9 mouse cellular contexts compared by ENCODE assay signal in the genomic region with DNA sequence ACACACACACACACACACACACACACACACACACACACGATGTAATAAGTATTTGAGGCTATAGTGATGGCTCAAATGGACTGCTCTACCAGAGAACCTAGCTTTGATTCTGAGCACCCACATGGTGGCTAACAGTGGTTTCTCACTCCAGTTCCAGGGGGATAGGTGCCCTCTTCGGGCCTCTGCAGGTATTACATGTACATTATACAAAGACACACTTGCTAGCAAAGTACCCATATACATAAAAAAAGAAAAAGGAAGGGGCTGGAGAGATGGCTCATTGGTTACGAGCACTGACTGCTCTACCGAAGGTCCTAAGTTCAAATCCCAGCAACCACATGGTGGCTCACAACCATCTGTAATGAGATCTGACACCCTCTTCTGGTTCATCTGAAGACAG. TPM values are rescaled to one million over a fixed set of nuclear protein-coding genes. Genes with fewer than 3 reads are reported as not detected.
DNase-seq lines count a peak whose midpoint lies in the region; ATAC-seq and TF ChIP-seq lines count a peak whose summit lies in the region.
"Had no signal": no experiment of that assay in that cellular context is flagged by ENCODE, and none has a peak within 500 bp of the region (broad histone marks: within the 10 kb centered on the region; RNA-seq: fewer than 3 reads in every experiment).

No protein-coding gene starts in this region.

- DNase-seq in hindbrain, embryonic 10.5 days (ENCODE audit: low spot score): peak; percentile 10
- DNase-seq in 3T3-L1 (ENCODE audit: low read depth, low spot score) (peak; percentile 39), G1E (ENCODE audit: low spot score) (no peak)
- peak; percentile 60 for DNase-seq in induced T-regulatory cell, adult 2 months (ENCODE audit: low read depth)
- no peak for DNase-seq in urinary bladder, postnatal 10 days (ENCODE audit: low spot score)
- DNase-seq in frontal cortex, postnatal 10 days (ENCODE audit: low spot score in 2 of 2): no peak
- no peak for DNase-seq in neural tube, embryonic 10.5 days (ENCODE audit: extremely low spot score, low spot score)
- DNase-seq: adrenal gland, adult 8-10 months had no signal

- no peaks in the 10 kb centered on the region for H3K9me3 ChIP-seq in hindbrain, embryonic 10.5 days
- no peaks in the 10 kb centered on the region for H3K9me3 ChIP-seq in hindbrain, embryonic 13.5 days
- no peaks in the 10 kb centered on the region for H3K9me3 ChIP-seq in G1E (replicated peaks)

- no peaks in the 10 kb centered on the region for H3K27me3 ChIP-seq in hindbrain, embryonic 10.5 days (ENCODE audit: insufficient read depth, poor library complexity, severe bottlenecking)
- H3K27me3 ChIP-seq in hindbrain, embryonic 13.5 days: no peaks in the 10 kb centered on the region
- H3K27me3 ChIP-seq in G1E (ENCODE audit: insufficient read depth, low read length): no peaks in the 10 kb centered on the region

- no peak overlapping the region for H3K27ac ChIP-seq in hindbrain, embryonic 10.5 days
- H3K27ac ChIP-seq in hindbrain, embryonic 13.5 days: no peak overlapping the region

- no peak for ATAC-seq in hindbrain, embryonic 13.5 days (ENCODE audit: low FRiP score)
- peak; percentile 62; the same call in 1 of the 2 replicates for ATAC-seq in G1E (ENCODE audit: extremely low read depth, insufficient number of reproducible peaks, low FRiP score, poor library complexity, severe bottlenecking)

- H3K9ac ChIP-seq in hindbrain, embryonic 13.5 days: no peak overlapping the region

- no peak overlapping the region for H3K4me3 ChIP-seq in hindbrain, embryonic 10.5 days
- H3K4me3 ChIP-seq in hindbrain, embryonic 13.5 days: no peak overlapping the region
- no peak overlapping the region for H3K4me3 ChIP-seq in G1E (ENCODE audit: low read depth, low read length)

- 90% methylated on average over 4 of the region's 4 CpGs for WGBS in hindbrain, embryonic 10.5 days
- WGBS in hindbrain, embryonic 13.5 days: 91% methylated on average over 4 of the region's 4 CpGs

- no peaks in the 10 kb centered on the region for H3K4me1 ChIP-seq in hindbrain, embryonic 10.5 days (replicated peaks)
- H3K4me1 ChIP-seq in hindbrain, embryonic 13.5 days (replicated peaks): no peaks in the 10 kb centered on the region
- H3K4me1 ChIP-seq in G1E (ENCODE audit: insufficient read depth, low read depth, low read length): no peaks in the 10 kb centered on the region

- no peak overlapping the region for H3K4me2 ChIP-seq in hindbrain, embryonic 13.5 days

- no peak for TF ChIP-seq CTCF in G1E (IDR thresholded peaks at IDR 0.05; ENCODE audit: low read depth, low read length)

- H3K36me3 ChIP-seq in hindbrain, embryonic 10.5 days: peaks cover 100% of the 10 kb centered on the region
- H3K36me3 ChIP-seq in hindbrain, embryonic 13.5 days: peaks cover 79% of the 10 kb centered on the region
- peaks cover 86% of the 10 kb centered on the region for H3K36me3 ChIP-seq in G1E (replicated peaks)

RNA-seq across cellular contexts. Expression of gene Snapc3, which starts 11.3 kb away (rescaled TPM):
- polyA plus RNA-seq in hindbrain, embryonic 10.5 days (2016; fragmentation: Nextera tagmentation; extraction: Ambion mirVana): 63.8 and 65.1 TPM in 2 replicates
- polyA plus RNA-seq in hindbrain, embryonic 13.5 days (2015; fragmentation: Nextera tagmentation; extraction: Ambion mirVana): 79.6 and 82.8 TPM in 2 replicates
- total RNA-seq in G1E (2014; fragmentation: Nextera tagmentation) (48.3 and 61.4 TPM in 2 replicates), G1E (2017) (41.0 and 57.6 TPM in 2 replicates)
- polyA plus RNA-seq in G1E (2012): 7.4 and 8.7 TPM in 2 replicates

RNA-seq across cellular contexts. Expression of gene Psip1, which starts 57.4 kb away (rescaled TPM):
- polyA plus RNA-seq in hindbrain, embryonic 10.5 days (2016; fragmentation: Nextera tagmentation; extraction: Ambion mirVana): 244 and 275 TPM in 2 replicates
- 289 and 292 TPM in 2 replicates for polyA plus RNA-seq in hindbrain, embryonic 13.5 days (2015; fragmentation: Nextera tagmentation; extraction: Ambion mirVana)
- total RNA-seq in G1E (2014; fragmentation: Nextera tagmentation): 252 and 284 TPM in 2 replicates
- total RNA-seq in G1E (2017): 132 and 170 TPM in 2 replicates
- polyA plus RNA-seq in G1E (2012): 67.3 and 85.9 TPM in 2 replicates

Comparison
In these comparisons a context has a peak if more than half of its experiments do, and no peak if none do; other contexts are left out.
1. DNase-seq: peak in hindbrain, embryonic 10.5 days (single experiment), 3T3-L1 (single experiment) and induced T-regulatory cell, adult 2 months (single experiment); none in G1E (single experiment), urinary bladder, postnatal 10 days (single experiment), frontal cortex, postnatal 10 days (0 of 2) and neural tube, embryonic 10.5 days (single experiment).